Mouse (Mus musculus) heart, embryonic 15.5 days (tissue): ENCODE results near the gene Med20. TPM values are rescaled to one million over a fixed set of nuclear protein-coding genes. Genes with fewer than 3 reads are reported as not detected.

Experiments
- ATAC-seq: fragments of 200-750 bp; cut with Nextera tagmentation; replicated peaks from 2 replicates; pipeline ENCODE4 v1.8.0; 2017; ENCODE audit warnings: low read depth, moderate TSS enrichment; ENCODE audit not compliant: insufficient number of reproducible peaks, insufficient read depth, low FRiP score
- H3K27ac ChIP-seq: fragments of 300-500 bp; sonication (generic); 2 replicates; pipeline ENCODE4 v1.5.1; 2015; ENCODE audit warnings: mild to moderate bottlenecking, inconsistent platforms
- H3K27me3 ChIP-seq: fragments of 300-500 bp; sonication (generic); 2 replicates; pipeline ENCODE4 v1.6.1; 2015; ENCODE audit warnings: inconsistent platforms
- H3K36me3 ChIP-seq: fragments of 300-500 bp; sonication (generic); 2 replicates; pipeline ENCODE4 v1.6.1; 2015; ENCODE audit warnings: mild to moderate bottlenecking, inconsistent platforms
- H3K4me1 ChIP-seq: fragments of 300-500 bp; sonication (generic); replicated peaks from 2 replicates; pipeline ENCODE4 v1.6.1; 2015; ENCODE audit warnings: inconsistent platforms
- H3K4me2 ChIP-seq: fragments of 300-500 bp; sonication (generic); 2 replicates; pipeline ENCODE4 v1.6.1; 2015; ENCODE audit warnings: inconsistent platforms, mild to moderate bottlenecking, moderate library complexity
- H3K4me3 ChIP-seq: fragments of 300-500 bp; sonication (generic); 2 replicates; pipeline ENCODE4 v1.5.1; 2015; ENCODE audit warnings: mild to moderate bottlenecking, inconsistent platforms
- H3K9ac ChIP-seq: fragments of 300-500 bp; sonication (generic); 2 replicates; pipeline ENCODE4 v1.6.1; 2015; ENCODE audit warnings: mild to moderate bottlenecking, inconsistent platforms
- H3K9me3 ChIP-seq: fragments of 300-500 bp; sonication (generic); replicated peaks from 2 replicates; pipeline ENCODE4 v1.6.1; 2016; ENCODE audit warnings: inconsistent platforms
- WGBS: fragments of 180-500 bp; shearing (Covaris S2); methylation state at CpG from one replicate; pipeline ENCODE4 v1.1.7; 2015; ENCODE audit warnings: mixed read lengths; 5-methylcytosine and 5-hydroxymethylcytosine counted together
- polyA plus RNA-seq: library from polyadenylated mRNA; unstranded; fragments of >200 nt; fragmentation: Nextera tagmentation; extraction: Ambion mirVana; gene quantifications from 2 replicates; pipeline ENCODE4 v1.2.1, GENCODE M21; 2015

The Med20 gene
- polyA plus RNA-seq, result 25.4 and 31.2 TPM in 2 replicates

DNA sequence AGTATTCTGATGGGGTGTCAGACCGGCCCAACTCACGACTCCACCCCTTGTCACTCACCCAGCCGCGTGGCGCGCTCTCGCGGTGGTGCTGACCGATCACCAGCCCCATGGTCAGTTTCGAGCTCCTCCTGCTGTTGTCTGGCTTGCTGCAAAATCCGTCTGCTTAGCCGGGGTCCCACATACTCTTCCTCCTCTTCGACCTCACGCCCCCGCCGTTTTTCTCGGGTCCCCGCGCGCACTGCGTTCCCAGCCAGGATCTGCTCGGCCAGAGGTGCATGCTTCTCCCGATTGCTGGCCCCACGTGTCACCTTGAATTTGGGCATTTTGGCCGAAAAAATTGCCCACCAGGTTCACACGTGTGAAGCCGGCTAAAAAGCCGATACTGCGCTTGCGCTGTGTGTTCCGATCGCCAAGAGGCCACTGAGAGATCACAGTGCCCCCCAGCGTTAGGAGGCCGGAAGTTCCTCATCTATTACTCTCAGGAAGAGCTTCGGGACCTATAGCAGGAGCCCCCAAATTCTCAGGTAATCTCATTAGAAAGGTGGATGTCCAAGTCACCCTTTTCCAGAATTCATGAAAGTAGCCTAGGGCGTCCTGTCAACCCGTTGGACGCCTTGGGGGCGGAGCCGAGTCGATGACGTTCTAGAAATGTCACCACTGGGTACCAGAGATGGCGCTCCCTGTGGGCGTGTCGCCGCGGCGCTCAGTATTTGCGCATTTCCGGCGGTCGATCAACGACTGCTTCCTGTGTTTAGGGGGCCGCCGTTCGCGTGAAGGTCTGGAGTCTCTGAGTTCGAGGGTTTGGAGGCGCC, at the start of gene Med20, which contains the start of the genes Bysl and Gm20517:
Med20 (plus strand) TSS at position 734 of the 812 bp plus-strand sequence.
Bysl (minus strand) TSS at position 644 of the 812 bp plus-strand sequence.
Gm20517 (plus strand) TSS at position 741 of the 812 bp plus-strand sequence.
- WGBS, result under 1% methylated on average over 59 of the region's 59 CpGs

DNA sequence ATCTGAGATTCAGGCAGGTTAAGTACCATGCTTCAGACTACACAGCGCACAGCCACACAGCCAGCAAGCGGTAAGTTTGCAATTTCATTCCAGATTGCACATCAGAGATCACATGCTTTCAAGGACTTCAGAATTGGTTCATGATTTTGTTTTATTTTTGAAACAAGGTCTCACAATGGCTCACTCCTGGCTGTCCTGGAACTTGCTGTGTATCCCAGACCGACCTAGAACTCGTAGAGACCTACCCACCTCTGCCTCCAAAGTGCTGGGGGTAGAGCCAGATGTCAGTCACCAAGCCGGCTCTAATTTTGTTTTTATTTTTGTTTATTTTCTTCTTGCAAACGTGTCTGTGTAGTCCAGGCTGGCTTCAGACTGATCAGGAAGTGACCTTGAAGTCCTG, 48.5 kb upstream of the Med20 start:
- H3K9ac ChIP-seq, result no peak overlapping the region
- ATAC-seq, result no peak
- no peak overlapping the region for H3K27ac ChIP-seq
- no peaks in the 10 kb centered on the region for H3K9me3 ChIP-seq
- no peaks in the 10 kb centered on the region for H3K27me3 ChIP-seq
- whole genome bisulfite sequencing, result 81% methylated on average over 6 of the region's 6 CpGs
- no peaks in the 10 kb centered on the region for H3K36me3 ChIP-seq
- no peak overlapping the region for H3K4me3 ChIP-seq
- peaks cover 7% of the 10 kb centered on the region for H3K4me1 ChIP-seq
- no peak overlapping the region for H3K4me2 ChIP-seq

More for the DNA sequence above, at the start of gene Med20, which contains the start of the genes Bysl and Gm20517:
- H3K9me3 ChIP-seq, result no peaks in the 10 kb centered on the region
- no peaks in the 10 kb centered on the region for H3K27me3 ChIP-seq
- peak; percentile 95 for ATAC-seq
- peak within 1 kb of the TSS; percentile 75 for H3K27ac ChIP-seq
- peak within 1 kb of the TSS; percentile 74 for H3K4me3 ChIP-seq
- peaks cover 26% of the 10 kb centered on the region for H3K4me1 ChIP-seq
- H3K36me3 ChIP-seq, result peaks cover 28% of the 10 kb centered on the region; the same call in 1 of the 2 replicates
- H3K9ac ChIP-seq, result peak within 1 kb of the TSS; percentile 71
- H3K4me2 ChIP-seq, result peak within 1 kb of the TSS; percentile 87

DNA sequence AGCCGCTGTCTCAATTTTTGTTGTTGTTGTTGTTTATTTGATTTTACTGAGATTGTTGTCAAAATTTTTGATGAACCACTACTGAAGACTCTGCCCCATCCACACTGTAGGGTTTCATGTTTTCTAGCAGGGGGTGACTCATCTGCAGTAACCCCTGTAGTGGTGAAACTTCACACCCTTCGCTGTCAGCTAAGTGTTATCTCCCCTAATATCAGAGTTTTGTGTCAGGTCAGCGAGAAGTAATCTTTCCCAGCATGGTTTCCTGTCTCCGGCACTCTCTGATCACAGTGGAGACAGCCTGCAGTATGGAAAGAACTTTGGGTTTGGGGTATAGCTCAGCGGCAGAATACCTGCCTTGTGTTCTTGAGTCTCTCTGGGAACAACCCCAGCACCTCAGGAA, 46.8 kb upstream of the Med20 start:
- H3K9me3 ChIP-seq, result no peaks in the 10 kb centered on the region
- peaks cover 5% of the 10 kb centered on the region for H3K4me1 ChIP-seq
- no peak for ATAC-seq
- no peak overlapping the region for H3K9ac ChIP-seq
- H3K4me2 ChIP-seq, result no peak overlapping the region
- H3K4me3 ChIP-seq, result no peak overlapping the region
- no peak overlapping the region for H3K27ac ChIP-seq
- WGBS, result 62% methylated on average over 5 of the region's 5 CpGs
- H3K27me3 ChIP-seq, result no peaks in the 10 kb centered on the region
- H3K36me3 ChIP-seq, result no peaks in the 10 kb centered on the region

DNA sequence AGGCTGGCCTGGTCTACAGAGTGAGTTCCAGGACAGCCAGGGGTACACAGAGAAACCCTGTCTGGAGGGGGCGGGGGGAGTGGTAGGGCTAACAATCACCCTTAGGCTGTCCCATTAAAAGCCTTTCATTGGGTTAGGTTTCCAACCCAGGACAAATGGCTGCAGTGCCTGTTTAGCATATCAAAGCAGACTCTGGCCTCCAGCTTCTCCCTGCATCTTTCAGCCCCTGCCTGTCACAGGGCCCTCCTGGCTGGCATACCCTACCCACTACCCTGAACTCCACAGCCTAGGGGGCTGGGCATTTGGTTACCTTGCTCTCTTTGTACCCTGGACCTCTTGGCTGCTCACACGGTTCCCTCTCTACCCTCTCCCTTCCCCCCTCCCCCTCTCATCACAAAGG, 45.2 kb upstream of the Med20 start:
- WGBS, result 52% methylated on average over 2 of the region's 2 CpGs
- Histone ChIP-seq H3K9ac (no peak overlapping the region), H3K4me3 (no peak overlapping the region), H3K4me2 (no peak overlapping the region), H3K36me3 (no peaks in the 10 kb centered on the region), H3K4me1 (no peaks in the 10 kb centered on the region), H3K27me3 (no peaks in the 10 kb centered on the region), H3K9me3 (no peaks in the 10 kb centered on the region), H3K27ac (no peak overlapping the region)
- ATAC-seq, result no peak

- H3K4me3 ChIP-seq, result no peak overlapping the region
- H3K4me1 ChIP-seq, result no peaks in the 10 kb centered on the region
- no peaks in the 10 kb centered on the region for H3K27me3 ChIP-seq
- 0 out of 2 replicates have a peak, but pooled peaks have one; percentile 27 for ATAC-seq
- H3K4me2 ChIP-seq, result no peak overlapping the region
- H3K36me3 ChIP-seq, result no peaks in the 10 kb centered on the region
- no peak overlapping the region for H3K9ac ChIP-seq
- WGBS, result 56% methylated on average over 3 of the region's 3 CpGs
- H3K9me3 ChIP-seq, result no peaks in the 10 kb centered on the region
- peak overlapping the region; percentile 59 for H3K27ac ChIP-seq
Measured at GRCm38 (mm10) chr17:47567271-47567670, 44.1 kb upstream of the Med20 start.

- H3K4me2 ChIP-seq, result no peak overlapping the region
- no peak overlapping the region for H3K27ac ChIP-seq
- no peaks in the 10 kb centered on the region for H3K27me3 ChIP-seq
- H3K36me3 ChIP-seq, result no peaks in the 10 kb centered on the region
- 87% methylated on average over 3 of the region's 3 CpGs for WGBS
- no peak for ATAC-seq
- H3K4me3 ChIP-seq, result no peak overlapping the region
- no peaks in the 10 kb centered on the region for H3K9me3 ChIP-seq
- H3K4me1 ChIP-seq, result no peaks in the 10 kb centered on the region
- H3K9ac ChIP-seq, result no peak overlapping the region
Measured at GRCm38 (mm10) chr17:47568389-47568788, 43.0 kb upstream of the Med20 start.

- WGBS, result 83% methylated on average over 10 of the region's 10 CpGs
- no peak overlapping the region for H3K4me3 ChIP-seq
- H3K27ac ChIP-seq, result no peak overlapping the region
- H3K27me3 ChIP-seq, result no peaks in the 10 kb centered on the region
- no peak for ATAC-seq
- H3K4me2 ChIP-seq, result no peak overlapping the region
- H3K4me1 ChIP-seq, result no peaks in the 10 kb centered on the region
- no peak overlapping the region for H3K9ac ChIP-seq
- H3K9me3 ChIP-seq, result no peaks in the 10 kb centered on the region
- H3K36me3 ChIP-seq, result no peaks in the 10 kb centered on the region
Measured at GRCm38 (mm10) chr17:47568951-47569527, 42.3 kb upstream of the Med20 start.

DNA sequence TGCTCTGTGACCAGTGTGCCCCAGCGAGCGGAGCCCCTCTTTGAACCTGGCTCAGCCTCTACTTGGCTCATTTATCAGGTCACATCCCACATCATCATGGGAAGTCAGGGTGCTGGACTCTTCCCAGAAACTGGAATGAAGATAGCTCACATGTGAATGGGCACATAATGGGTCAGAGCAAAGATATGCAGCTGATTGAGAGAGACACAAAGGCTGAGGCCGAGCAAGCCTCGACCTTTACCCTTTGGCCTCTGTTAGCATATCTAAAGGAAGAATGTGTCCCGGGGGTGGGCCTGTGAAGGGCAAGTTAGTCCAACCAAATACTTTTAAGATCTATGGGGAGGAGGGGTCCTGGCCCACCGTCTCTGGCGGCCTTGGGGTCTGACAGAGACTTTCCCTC, 39.8 kb upstream of the Med20 start:
- no peak overlapping the region for H3K9ac ChIP-seq
- H3K27ac ChIP-seq, result no peak overlapping the region
- H3K4me2 ChIP-seq, result no peak overlapping the region
- 53% methylated on average over 7 of the region's 7 CpGs for WGBS
- H3K9me3 ChIP-seq, result no peaks in the 10 kb centered on the region
- H3K4me3 ChIP-seq, result no peak overlapping the region
- H3K36me3 ChIP-seq, result no peaks in the 10 kb centered on the region
- no peaks in the 10 kb centered on the region for H3K4me1 ChIP-seq
- no peak for ATAC-seq
- no peaks in the 10 kb centered on the region for H3K27me3 ChIP-seq

DNA sequence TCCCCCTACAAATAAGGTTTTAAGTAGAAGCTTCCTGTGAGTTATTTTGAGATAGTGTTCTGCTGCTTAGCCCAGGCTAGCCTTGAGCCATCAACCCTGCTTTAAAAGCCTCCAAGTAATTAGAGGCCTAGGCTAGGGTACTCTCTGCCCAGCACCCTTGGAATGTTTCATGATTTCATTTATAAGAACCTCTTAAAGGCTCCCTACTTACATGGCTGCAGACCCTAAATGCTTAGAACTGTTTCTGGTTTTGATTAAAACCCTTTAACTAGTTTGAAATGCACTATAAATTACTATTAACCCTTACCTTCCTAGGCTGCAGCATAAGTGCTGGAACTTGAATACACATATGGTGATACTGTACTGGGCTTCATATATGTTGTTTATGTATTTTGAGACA, 38.9 kb upstream of the Med20 start:
- no peak overlapping the region for H3K9ac ChIP-seq
- H3K36me3 ChIP-seq, result no peaks in the 10 kb centered on the region
- no peak overlapping the region for H3K4me3 ChIP-seq
- no peaks in the 10 kb centered on the region for H3K4me1 ChIP-seq
- no peak overlapping the region for H3K27ac ChIP-seq
- no peak for ATAC-seq
- no peaks in the 10 kb centered on the region for H3K27me3 ChIP-seq
- H3K9me3 ChIP-seq, result no peaks in the 10 kb centered on the region
- H3K4me2 ChIP-seq, result no peak overlapping the region

DNA sequence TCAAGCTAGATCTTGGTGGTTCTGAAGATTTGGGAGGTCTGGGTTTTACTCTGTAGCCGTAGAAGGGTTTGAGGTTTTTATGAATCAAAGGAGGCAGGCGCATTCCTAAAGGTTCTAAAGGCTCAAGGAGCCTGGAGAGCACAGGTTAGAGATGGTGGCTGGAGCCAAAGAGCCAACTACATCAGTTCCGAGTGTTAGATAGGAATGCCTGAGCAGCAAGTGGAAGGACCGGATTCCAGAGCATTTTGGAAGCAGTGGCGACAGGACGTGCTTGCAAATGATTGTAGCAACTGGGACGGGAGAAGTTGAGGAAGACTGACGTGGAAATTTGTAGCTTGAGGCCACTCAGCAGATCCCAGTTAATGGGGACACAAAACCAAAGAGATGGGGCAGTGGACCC, 37.4 kb upstream of the Med20 start:
- 55% methylated on average over 8 of the region's 8 CpGs for WGBS
- H3K27ac ChIP-seq, result no peak overlapping the region
- no peaks in the 10 kb centered on the region for H3K4me1 ChIP-seq

GRCm38 (mm10) chr17:47574830-47575229, 36.6 kb upstream of the Med20 start:
- ATAC-seq, result no peak
- Histone ChIP-seq H3K4me1 (no peaks in the 10 kb centered on the region), H3K27me3 (no peaks in the 10 kb centered on the region), H3K36me3 (no peaks in the 10 kb centered on the region), H3K27ac (peak overlapping the region; percentile 20; the same call in 1 of the 2 replicates), H3K9ac (no peak overlapping the region), H3K4me3 (no peak overlapping the region), H3K4me2 (no peak overlapping the region), H3K9me3 (no peaks in the 10 kb centered on the region)
- WGBS, result 53% methylated on average over 11 of the region's 11 CpGs

More for the DNA sequence above, 37.4 kb upstream of the Med20 start:
- Histone ChIP-seq H3K9me3 (no peaks in the 10 kb centered on the region), H3K4me3 (no peak overlapping the region), H3K36me3 (no peaks in the 10 kb centered on the region), H3K4me2 (no peak overlapping the region), H3K27me3 (no peaks in the 10 kb centered on the region), H3K9ac (no peak overlapping the region)
- no peak for ATAC-seq
